Mouse (Mus musculus) thymus, adult 2 months (tissue): ENCODE data around the gene Zfp68. TPM values are rescaled to one million over a fixed set of nuclear protein-coding genes. Genes with fewer than 3 reads are reported as not detected.
A peak's percentile ranks its signal among the peaks of the same experiment; 100 is the strongest.

Experiments
- DNase-seq: peaks from one replicate; pipeline ENCODE4 v3.0.0; 2021
- H3K27ac ChIP-seq: fragments of 200-500 bp; 2 replicates; pipeline ENCODE4 v1.5.1; 2012; ENCODE audit warnings: low read length, control low read depth; ENCODE audit not compliant: control insufficient read depth, insufficient read depth
- H3K27me3 ChIP-seq: fragments of 200-500 bp; 2 replicates; pipeline ENCODE4 v1.6.1; 2012; ENCODE audit warnings: mild to moderate bottlenecking, low read length, moderate library complexity, mixed read lengths; ENCODE audit not compliant: control insufficient read depth, insufficient read depth
- H3K36me3 ChIP-seq: fragments of 200-500 bp; 2 replicates; pipeline ENCODE4 v1.6.1; 2012; ENCODE audit warnings: mild to moderate bottlenecking, low read length, moderate library complexity; ENCODE audit not compliant: control insufficient read depth, insufficient read depth
- H3K4me1 ChIP-seq: fragments of 200-500 bp; replicated peaks from 2 replicates; pipeline ENCODE4 v1.6.1; 2012; ENCODE audit warnings: low read length; ENCODE audit not compliant: control insufficient read depth, insufficient read depth
- H3K4me3 ChIP-seq: fragments of 200-500 bp; 2 replicates; pipeline ENCODE4 v1.5.1; 2012; ENCODE audit warnings: mild to moderate bottlenecking, low read length, control low read depth, moderate library complexity; ENCODE audit not compliant: control insufficient read depth, insufficient read depth
- CTCF ChIP-seq: fragments of 200-500 bp; IDR thresholded peaks from 2 replicates; pipeline ENCODE4 v1.5.1; 2012; ENCODE audit warnings: mild to moderate bottlenecking, control low read depth, low read length, moderate library complexity, borderline replicate concordance; ENCODE audit not compliant: control insufficient read depth, poor library complexity, insufficient read depth; ENCODE audit errors: extremely low read depth
- POLR2A ChIP-seq: fragments of 200-500 bp; IDR thresholded peaks from 2 replicates; pipeline ENCODE4 v1.6.1; 2012; ENCODE audit warnings: mild to moderate bottlenecking, low read length, control low read depth, moderate library complexity; ENCODE audit not compliant: control insufficient read depth, poor library complexity, insufficient read depth; ENCODE audit errors: extremely low read depth
- WGBS: fragments of 180-500 bp; shearing (Covaris S2); methylation state at CpG from one replicate; pipeline ENCODE4 v1.1.7; 2018; 5-methylcytosine and 5-hydroxymethylcytosine counted together
- polyA plus RNA-seq: library from polyadenylated mRNA; depleted of rRNA; stranded (reverse); fragments of >200 nt; gene quantifications from 2 replicates; pipeline ENCODE4 v1.2.3, GENCODE M21; 2012

Gene Zfp68
- polyA plus RNA-seq, 1 experiment = 11.1 TPM

- TF ChIP-seq POLR2A (no peak), CTCF (no peak)
- no peak for DNase-seq
- no peaks in the 10 kb centered on the region for H3K27me3 ChIP-seq
- no peaks in the 10 kb centered on the region for H3K4me1 ChIP-seq
- no peak overlapping the region for H3K4me3 ChIP-seq
- peaks cover 9% of the 10 kb centered on the region; the same call in 1 of the 2 replicates for H3K36me3 ChIP-seq
- WGBS = 94% methylated on average over 3 of the region's 3 CpGs
- H3K27ac ChIP-seq = no peak overlapping the region
Observed at GRCm38 (mm10) chr5:138641761-138642160, 22.2 kb upstream of the Zfp68 start.

- DNase-seq = no peak
- Histone ChIP-seq H3K27me3 (no peaks in the 10 kb centered on the region), H3K4me1 (no peaks in the 10 kb centered on the region), H3K36me3 (peaks cover 2% of the 10 kb centered on the region; the same call in 1 of the 2 replicates), H3K27ac (no peak overlapping the region), H3K4me3 (no peak overlapping the region)
- WGBS = 94% methylated on average over 3 of the region's 3 CpGs
- TF ChIP-seq CTCF = no peak
- TF ChIP-seq POLR2A = no peak
Observed at GRCm38 (mm10) chr5:138641081-138641480, 21.5 kb upstream of the Zfp68 start.

- TF ChIP-seq CTCF (no peak), POLR2A (no peak)
- WGBS = 100% methylated on average over 2 of the region's 2 CpGs
- no peak overlapping the region for H3K4me3 ChIP-seq
- no peaks in the 10 kb centered on the region for H3K27me3 ChIP-seq
- no peak for DNase-seq
- no peak overlapping the region for H3K27ac ChIP-seq
- H3K36me3 ChIP-seq = peaks cover 3% of the 10 kb centered on the region; the same call in 1 of the 2 replicates
- H3K4me1 ChIP-seq = no peaks in the 10 kb centered on the region
Observed at GRCm38 (mm10) chr5:138636486-138636885, 16.9 kb upstream of the Zfp68 start.

- TF ChIP-seq CTCF = no peak
- TF ChIP-seq POLR2A = no peak
- Histone ChIP-seq H3K27ac (no peak overlapping the region), H3K4me1 (peaks cover 6% of the 10 kb centered on the region), H3K27me3 (no peaks in the 10 kb centered on the region), H3K4me3 (peak overlapping the region; percentile 81), H3K36me3 (no peaks in the 10 kb centered on the region)
- DNase-seq = no peak
- WGBS = 9% methylated on average over 3 of the region's 3 CpGs
Observed at GRCm38 (mm10) chr5:138623478-138623875, 3.9 kb upstream of the Zfp68 start.

- TF ChIP-seq CTCF (no peak), POLR2A (peak; percentile 29; the same call in 1 of the 2 replicates)
- WGBS = 1% methylated on average over 30 of the region's 30 CpGs
- Histone ChIP-seq H3K27me3 (no peaks in the 10 kb centered on the region), H3K4me1 (peaks cover 6% of the 10 kb centered on the region), H3K27ac (peak within 1 kb of the TSS; percentile 42; the same call in 1 of the 2 replicates), H3K36me3 (no peaks in the 10 kb centered on the region), H3K4me3 (peak within 1 kb of the TSS; percentile 81)
- DNase-seq = peak; percentile 94
Observed at GRCm38 (mm10) chr5:138622645-138623477, 3.3 kb upstream of the Zfp68 start, which contains the start of gene A430033K04Rik. Gene A430033K04Rik (plus strand): TSS chr5:138622859.

DNA sequence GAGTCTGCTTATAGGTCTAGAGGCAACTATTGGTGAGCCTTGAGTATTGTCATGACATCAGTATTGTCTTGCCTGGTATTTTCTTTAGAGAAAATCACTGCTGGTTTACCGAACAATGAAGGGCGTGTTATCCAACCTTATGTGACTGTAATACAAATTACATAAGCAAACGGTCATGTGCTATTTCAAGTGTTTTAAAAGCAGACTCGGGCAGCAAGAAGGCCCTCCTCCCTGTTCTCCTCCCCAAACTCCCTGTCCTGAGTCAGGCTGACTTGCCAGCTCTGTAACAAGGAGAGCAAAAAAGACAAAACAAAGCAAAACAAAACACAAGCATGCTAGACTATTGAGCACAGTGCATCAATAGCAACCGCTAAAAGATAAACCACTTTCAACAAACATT lies 1.3 kb upstream of the Zfp68 start:
- TF ChIP-seq CTCF = no peak
- TF ChIP-seq POLR2A = no peak
- H3K27ac ChIP-seq = no peak overlapping the region
- H3K36me3 ChIP-seq = peaks cover 13% of the 10 kb centered on the region
- H3K4me3 ChIP-seq = no peak overlapping the region
- no peak for DNase-seq
- 89% methylated on average over 5 of the region's 5 CpGs for WGBS
- peaks cover 6% of the 10 kb centered on the region for H3K4me1 ChIP-seq
- no peaks in the 10 kb centered on the region for H3K27me3 ChIP-seq
